ENCODE assay signal across 8 mouse cellular contexts in genomic region chr9:109060184-109060897, GRCm38 (mm10). TPM values are rescaled to one million over a fixed set of nuclear protein-coding genes. Genes with fewer than 3 reads are reported as not detected.
DNase-seq lines count a peak whose midpoint lies in the region; ATAC-seq lines count a peak whose summit lies in the region.

No protein-coding gene starts in this region.

- WGBS in heart, embryonic 16.5 days = 87% methylated on average over 16 of the region's 16 CpGs
- WGBS in hindbrain, embryonic 11.5 days = 93% methylated on average over 16 of the region's 16 CpGs
- 87% methylated on average over 16 of the region's 16 CpGs for WGBS in stomach, embryonic 16.5 days

- no peak overlapping the region for H3K4me3 ChIP-seq in heart, embryonic 16.5 days (ENCODE audit: low read length)
- H3K4me3 ChIP-seq in hindbrain, embryonic 11.5 days (ENCODE audit: low read depth, low read length) = no peak overlapping the region
- no peak overlapping the region for H3K4me3 ChIP-seq in stomach, embryonic 16.5 days (replicated peaks; ENCODE audit: low read length)

- no peak overlapping the region for H3K4me2 ChIP-seq in heart, embryonic 16.5 days (ENCODE audit: low read depth, low read length)
- no peak overlapping the region for H3K4me2 ChIP-seq in hindbrain, embryonic 11.5 days (replicated peaks; ENCODE audit: low read depth, low read length)
- H3K4me2 ChIP-seq in stomach, embryonic 16.5 days (ENCODE audit: low read depth, low read length) = no peak overlapping the region

- no peaks in the 10 kb centered on the region for H3K9me3 ChIP-seq in heart, embryonic 16.5 days (replicated peaks; ENCODE audit: control insufficient read depth, low read length)
- H3K9me3 ChIP-seq in hindbrain, embryonic 11.5 days (ENCODE audit: control insufficient read depth, low read length) = no peaks in the 10 kb centered on the region
- no peaks in the 10 kb centered on the region for H3K9me3 ChIP-seq in stomach, embryonic 16.5 days (replicated peaks; ENCODE audit: control insufficient read depth, low read length)

- peaks cover 13% of the 10 kb centered on the region for H3K4me1 ChIP-seq in heart, embryonic 16.5 days (ENCODE audit: control insufficient read depth, insufficient read depth, low read length)
- H3K4me1 ChIP-seq in hindbrain, embryonic 11.5 days (replicated peaks; ENCODE audit: control insufficient read depth, insufficient read depth, low read length) = 0 out of 2 replicates have a peak, but pooled peaks cover 2% of the 10 kb centered on the region
- H3K4me1 ChIP-seq in stomach, embryonic 16.5 days (ENCODE audit: control insufficient read depth, insufficient read depth, low read length) = peaks cover 11% of the 10 kb centered on the region

- H3K27me3 ChIP-seq in heart, embryonic 16.5 days (ENCODE audit: control insufficient read depth, insufficient read depth, low read length) = no peaks in the 10 kb centered on the region
- H3K27me3 ChIP-seq in hindbrain, embryonic 11.5 days (ENCODE audit: control insufficient read depth, insufficient read depth, low read length) = no peaks in the 10 kb centered on the region
- no peaks in the 10 kb centered on the region for H3K27me3 ChIP-seq in stomach, embryonic 16.5 days (ENCODE audit: control insufficient read depth, insufficient read depth, low read length)

- peak overlapping the region; percentile 61; the same call in 1 of the 2 replicates for H3K9ac ChIP-seq in heart, embryonic 16.5 days (ENCODE audit: low read length)
- no peak overlapping the region for H3K9ac ChIP-seq in hindbrain, embryonic 11.5 days (ENCODE audit: low read depth, low read length)
- peak overlapping the region; percentile 67; the same call in 1 of the 2 replicates for H3K9ac ChIP-seq in stomach, embryonic 16.5 days (ENCODE audit: low read length)

- no peak for ATAC-seq in heart, embryonic 16.5 days (replicated peaks; ENCODE audit: extremely low read depth, insufficient read depth, low FRiP score)
- ATAC-seq in hindbrain, embryonic 11.5 days (ENCODE audit: low FRiP score) = peak; percentile 36; the same call in 1 of the 2 replicates
- no peak for ATAC-seq in stomach, embryonic 16.5 days (ENCODE audit: insufficient read depth, low FRiP score)

- H3K27ac ChIP-seq in heart, embryonic 16.5 days (ENCODE audit: low read length) = no peak overlapping the region; the same call in 1 of the 2 replicates
- no peak overlapping the region for H3K27ac ChIP-seq in hindbrain, embryonic 11.5 days (ENCODE audit: low read depth, low read length)
- peak overlapping the region; percentile 95; the same call in 1 of the 2 replicates for H3K27ac ChIP-seq in stomach, embryonic 16.5 days (ENCODE audit: low read length)

- no peak for DNase-seq in heart, adult 8-10 months (ENCODE audit: low spot score)
- DNase-seq in testis, postnatal 10 days (ENCODE audit: low spot score) = peak; percentile 48
- DNase-seq in testis, postnatal 14 days (ENCODE audit: low spot score) = no peak
- DNase-seq in hindbrain, embryonic 11.5 days (ENCODE audit: low spot score) = peak; percentile 12
- no peak for DNase-seq in gastrocnemius, postnatal 25 days
- DNase-seq in thymus, postnatal 36 days = no peak

- peaks cover 36% of the 10 kb centered on the region for H3K36me3 ChIP-seq in heart, embryonic 16.5 days (ENCODE audit: control insufficient read depth, insufficient read depth)
- H3K36me3 ChIP-seq in hindbrain, embryonic 11.5 days (ENCODE audit: control insufficient read depth, insufficient read depth, low read length) = peaks cover 15% of the 10 kb centered on the region; the same call in 1 of the 2 replicates
- H3K36me3 ChIP-seq in stomach, embryonic 16.5 days (ENCODE audit: control insufficient read depth, insufficient read depth, low read length) = no peaks in the 10 kb centered on the region; the same call in none of the 2 replicates

RNA-seq across cellular contexts. Expression of gene Trex1, which starts 0.8 kb away (rescaled TPM):
- 12.5 and 14.5 TPM in 2 replicates for polyA plus RNA-seq in heart, embryonic 16.5 days (2015; fragmentation: Nextera tagmentation; extraction: Ambion mirVana)
- total RNA-seq in heart, adult 8-10 months (2022) = 10 to 100 TPM; 16.3 to 19.2 (median 17.6) TPM
- polyA plus RNA-seq in hindbrain, embryonic 11.5 days (2014; fragmentation: Nextera tagmentation; extraction: Ambion mirVana) = 7.5 and 9.7 TPM in 2 replicates
- 13.7 and 15.7 TPM in 2 replicates for polyA plus RNA-seq in stomach, embryonic 16.5 days (2015; fragmentation: Nextera tagmentation; extraction: Ambion mirVana)
- 10 to 100 TPM in 1 of 2 experiments, 1 to 10 TPM in 1; 9.7 to 10.5 TPM for total RNA-seq in gastrocnemius, postnatal 25 days (2021)

RNA-seq across cellular contexts. Expression of gene Atrip, which starts 13.6 kb away (rescaled TPM):
- 15.6 and 17.3 TPM in 2 replicates for polyA plus RNA-seq in heart, embryonic 16.5 days (2015; fragmentation: Nextera tagmentation; extraction: Ambion mirVana)
- total RNA-seq in heart, adult 8-10 months (2022) = 1 to 10 TPM; 8.1 to 9.4 (median 8.5) TPM
- 26.0 TPM in 2 replicates for polyA plus RNA-seq in hindbrain, embryonic 11.5 days (2014; fragmentation: Nextera tagmentation; extraction: Ambion mirVana)
- 23.1 and 23.4 TPM in 2 replicates for polyA plus RNA-seq in stomach, embryonic 16.5 days (2015; fragmentation: Nextera tagmentation; extraction: Ambion mirVana)
- total RNA-seq in gastrocnemius, postnatal 25 days (2021) = 1 to 10 TPM; 7.9 to 8.4 TPM

RNA-seq across cellular contexts. Expression of gene Ccdc51, which starts 22.0 kb away (rescaled TPM):
- 14.7 and 15.9 TPM in 2 replicates for polyA plus RNA-seq in heart, embryonic 16.5 days (2015; fragmentation: Nextera tagmentation; extraction: Ambion mirVana)
- total RNA-seq in heart, adult 8-10 months (2022) = 10 to 100 TPM; 10.5 to 13.4 (median 12.7) TPM
- 11.0 and 12.3 TPM in 2 replicates for polyA plus RNA-seq in hindbrain, embryonic 11.5 days (2014; fragmentation: Nextera tagmentation; extraction: Ambion mirVana)
- 15.8 and 17.3 TPM in 2 replicates for polyA plus RNA-seq in stomach, embryonic 16.5 days (2015; fragmentation: Nextera tagmentation; extraction: Ambion mirVana)
- total RNA-seq in gastrocnemius, postnatal 25 days (2021) = 1 to 10 TPM; 6.9 to 7.5 TPM

RNA-seq across cellular contexts. Expression of gene Shisa5, which starts 22.0 kb away (rescaled TPM):
- 75.4 and 84.5 TPM in 2 replicates for polyA plus RNA-seq in heart, embryonic 16.5 days (2015; fragmentation: Nextera tagmentation; extraction: Ambion mirVana)
- total RNA-seq in heart, adult 8-10 months (2022) = 10 to 100 TPM; 30.1 to 36.9 (median 33.7) TPM
- 33.4 and 34.1 TPM in 2 replicates for polyA plus RNA-seq in hindbrain, embryonic 11.5 days (2014; fragmentation: Nextera tagmentation; extraction: Ambion mirVana)
- 132 and 161 TPM in 2 replicates for polyA plus RNA-seq in stomach, embryonic 16.5 days (2015; fragmentation: Nextera tagmentation; extraction: Ambion mirVana)
- 10 to 100 TPM; 12.9 to 21.6 TPM for total RNA-seq in gastrocnemius, postnatal 25 days (2021)

RNA-seq across cellular contexts. Expression of gene Tma7, which starts 22.0 kb away (rescaled TPM):
- 414 and 431 TPM in 2 replicates for polyA plus RNA-seq in heart, embryonic 16.5 days (2015; fragmentation: Nextera tagmentation; extraction: Ambion mirVana)
- total RNA-seq in heart, adult 8-10 months (2022) = 100 to 1,000 TPM; 220 to 257 (median 236) TPM
- 756 and 774 TPM in 2 replicates for polyA plus RNA-seq in hindbrain, embryonic 11.5 days (2014; fragmentation: Nextera tagmentation; extraction: Ambion mirVana)
- polyA plus RNA-seq in stomach, embryonic 16.5 days (2015; fragmentation: Nextera tagmentation; extraction: Ambion mirVana) = 495 and 585 TPM in 2 replicates
- 100 to 1,000 TPM; 238 to 253 TPM for total RNA-seq in gastrocnemius, postnatal 25 days (2021)

Comparison
In these comparisons a context has a peak if more than half of its experiments do, and no peak if none do; other contexts are left out.
1. DNase-seq: peak in testis, postnatal 10 days (single experiment) and hindbrain, embryonic 11.5 days (single experiment); none in heart, adult 8-10 months (single experiment), testis, postnatal 14 days (single experiment), gastrocnemius, postnatal 25 days (single experiment) and thymus, postnatal 36 days (0 of 2).